Comparison of ENCODE assay signal across 31 mouse cellular contexts in the genomic region with DNA sequence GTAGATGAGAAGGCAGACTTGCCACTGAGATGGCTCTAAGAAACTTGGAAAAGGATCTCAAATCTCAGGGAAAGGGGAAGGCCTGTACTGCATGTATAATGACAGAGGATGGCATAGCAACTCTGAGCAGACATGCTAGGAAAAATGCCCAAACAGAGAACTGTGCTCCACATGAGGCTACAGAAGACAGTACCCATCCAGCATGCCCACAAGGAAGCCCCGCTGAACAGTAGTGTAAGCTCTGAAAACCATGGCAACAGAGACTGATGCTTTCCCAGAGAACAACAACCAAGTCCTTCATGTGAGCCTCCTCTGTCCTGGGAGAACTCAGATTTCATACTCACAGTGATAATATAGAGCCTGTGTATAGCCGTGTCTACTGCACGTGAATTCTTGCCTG.
"Had no signal": no experiment of that assay in that cellular context is flagged by ENCODE, and none has a peak within 500 bp of the region (broad histone marks: within the 10 kb centered on the region; RNA-seq: fewer than 3 reads in every experiment).

No protein-coding gene starts in this region.

- ATAC-seq: liver, embryonic 12.5 days; liver, postnatal 0 days; lung, postnatal 0 days; midbrain, embryonic 13.5 days; midbrain, embryonic 15.5 days; midbrain, embryonic 16.5 days had no signal

- H3K27me3 ChIP-seq: limb, embryonic 12.5 days; limb, embryonic 13.5 days; limb, embryonic 15.5 days; liver, embryonic 12.5 days; liver, embryonic 13.5 days; liver, embryonic 15.5 days; lung, embryonic 15.5 days; midbrain, embryonic 12.5 days; midbrain, embryonic 13.5 days; midbrain, embryonic 15.5 days; neural tube, embryonic 12.5 days had no signal

- H3K4me1 ChIP-seq: limb, embryonic 10.5 days; limb, embryonic 12.5 days; limb, embryonic 13.5 days; liver, embryonic 12.5 days; liver, embryonic 13.5 days; liver, embryonic 15.5 days; lung, embryonic 15.5 days; midbrain, embryonic 12.5 days; midbrain, embryonic 13.5 days; midbrain, embryonic 15.5 days; neural tube, embryonic 12.5 days had no signal

- DNase-seq: left cerebral cortex, postnatal 4 days; liver; liver, embryonic 13.5 days; liver, postnatal 0 days; lung, adult 18-20 months; lung, adult 2 months; lung, embryonic 14.5 days; lung, postnatal 10 days; lung, postnatal 14 days; lung, postnatal 36 days; lung, postnatal 4 days; midbrain, embryonic 14.5 days had no signal

- H3K9ac ChIP-seq: limb, embryonic 12.5 days; limb, embryonic 13.5 days; limb, embryonic 15.5 days; liver, embryonic 12.5 days; liver, embryonic 13.5 days; liver, embryonic 14.5 days; liver, embryonic 15.5 days; liver, postnatal 0 days; lung, embryonic 14.5 days; lung, embryonic 15.5 days; midbrain, embryonic 12.5 days; midbrain, embryonic 13.5 days; midbrain, embryonic 15.5 days; neural tube, embryonic 12.5 days had no signal

- H3K27ac ChIP-seq: limb, embryonic 10.5 days; limb, embryonic 12.5 days; limb, embryonic 13.5 days; limb, embryonic 15.5 days; liver, embryonic 12.5 days; liver, embryonic 13.5 days; liver, embryonic 14.5 days; liver, embryonic 15.5 days; lung, embryonic 15.5 days; macrophage; midbrain, embryonic 12.5 days; midbrain, embryonic 13.5 days; midbrain, embryonic 15.5 days; neural tube, embryonic 12.5 days had no signal

- H3K4me2 ChIP-seq: limb, embryonic 12.5 days; limb, embryonic 13.5 days; limb, embryonic 15.5 days; liver, embryonic 11.5 days; liver, embryonic 12.5 days; liver, embryonic 13.5 days; liver, embryonic 15.5 days; lung, embryonic 14.5 days; lung, embryonic 15.5 days; midbrain, embryonic 11.5 days; midbrain, embryonic 12.5 days; midbrain, embryonic 13.5 days; midbrain, embryonic 15.5 days; neural tube, embryonic 12.5 days had no signal

- H3K9me3 ChIP-seq: limb, embryonic 10.5 days; limb, embryonic 12.5 days; limb, embryonic 13.5 days; limb, embryonic 15.5 days; liver, embryonic 12.5 days; liver, embryonic 13.5 days; liver, embryonic 15.5 days; lung, embryonic 15.5 days; megakaryocyte, embryonic 14.5 days; midbrain, embryonic 12.5 days; midbrain, embryonic 13.5 days; midbrain, embryonic 15.5 days; neural tube, embryonic 12.5 days had no signal

- H3K36me3 ChIP-seq: limb, embryonic 10.5 days; limb, embryonic 12.5 days; limb, embryonic 13.5 days; limb, embryonic 15.5 days; liver, embryonic 12.5 days; liver, embryonic 13.5 days; liver, embryonic 15.5 days; lung, embryonic 15.5 days; midbrain, embryonic 12.5 days; midbrain, embryonic 13.5 days; midbrain, embryonic 15.5 days; neural tube, embryonic 12.5 days had no signal

- H3K4me3 ChIP-seq: limb, embryonic 10.5 days; limb, embryonic 12.5 days; limb, embryonic 13.5 days; limb, embryonic 15.5 days; liver, embryonic 12.5 days; liver, embryonic 13.5 days; liver, embryonic 15.5 days; lung, embryonic 15.5 days; megakaryocyte, embryonic 14.5 days; midbrain, embryonic 12.5 days; midbrain, embryonic 13.5 days; midbrain, embryonic 15.5 days; myocyte; neural tube, embryonic 12.5 days had no signal
